Mouse (Mus musculus) layer of hippocampus, postnatal 36 days (tissue): ENCODE data around the gene Mybph. TPM values are rescaled to one million over a fixed set of nuclear protein-coding genes. Genes with fewer than 3 reads are reported as not detected.
A peak's percentile ranks its signal among the peaks of the same experiment; 100 is the strongest.

Experiments
- DNase-seq, 2 experiments: peaks; one replicate each; pipeline ENCODE4 v3.0.0; 2022
- total RNA-seq, 2 experiments: library from RNA; stranded (reverse); gene quantifications; 2 replicates each; pipeline ENCODE4 v1.2.3; 2021

Gene Mybph
- total RNA-seq, 2 experiments from 2014 or later: 0.28 to 0.30 TPM

DNA sequence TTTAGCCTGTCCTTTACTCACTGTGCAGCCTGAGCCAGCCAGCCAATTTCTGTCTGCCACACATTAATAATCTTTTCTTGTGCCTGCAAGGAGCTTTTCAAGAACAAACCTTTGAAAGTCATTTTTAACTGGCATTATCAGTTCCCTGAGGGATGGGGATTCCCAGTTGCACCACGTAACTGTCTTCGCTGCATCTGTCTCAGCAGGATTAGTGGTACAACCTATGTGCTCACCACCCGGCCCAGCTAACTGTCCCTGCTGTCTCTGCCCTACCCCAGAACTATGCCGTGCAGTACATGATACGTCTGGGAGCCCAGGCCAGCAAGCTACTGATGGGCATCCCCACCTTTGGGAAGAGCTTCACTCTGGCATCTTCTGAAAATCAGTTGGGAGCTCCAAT is 5.0 kb upstream of the Mybph start:
- no peak for DNase-seq

DNA sequence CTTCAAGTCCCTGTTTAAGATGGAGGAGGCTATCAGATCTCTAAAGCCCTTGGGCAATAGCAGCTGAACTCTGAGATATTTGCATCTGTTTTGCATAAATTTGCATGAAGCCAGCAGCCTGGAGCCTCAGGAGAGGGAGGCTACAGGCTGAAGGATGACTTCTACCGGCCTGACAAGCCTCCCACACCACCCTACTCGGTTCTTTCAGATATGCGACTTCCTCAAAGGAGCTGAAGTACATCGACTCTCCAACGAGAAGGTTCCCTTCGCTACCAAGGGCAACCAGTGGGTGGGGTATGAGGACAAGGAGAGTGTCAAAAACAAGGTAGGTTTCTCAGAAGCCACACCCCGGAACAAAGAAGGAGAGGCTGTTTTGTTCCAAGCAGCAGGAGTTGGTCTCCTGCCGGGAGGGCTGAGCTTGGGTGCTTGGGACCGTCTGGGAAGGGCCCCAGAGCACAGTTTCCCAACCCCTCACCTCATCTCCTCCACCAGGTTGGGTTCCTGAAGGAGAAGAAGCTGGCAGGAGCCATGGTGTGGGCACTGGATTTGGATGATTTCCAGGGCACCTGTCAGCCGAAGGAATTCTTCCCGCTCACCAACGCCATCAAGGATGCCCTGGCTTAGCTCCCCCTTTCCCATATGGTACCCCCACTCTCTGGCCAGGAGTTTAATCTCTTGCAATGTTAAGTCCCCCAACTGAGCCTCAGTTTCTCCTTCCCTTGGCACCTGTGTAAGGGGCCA is 4.1 kb upstream of the Mybph start:
- no peak for DNase-seq

- DNase-seq: no peak
These were observed 2.1 kb upstream of the Mybph start for GRCm38 (mm10) chr1:134191192-134191591.

GRCm38 (mm10) chr1:134192024-134192423 is 1.2 kb upstream of the Mybph start:
- DNase-seq: no peak

DNA sequence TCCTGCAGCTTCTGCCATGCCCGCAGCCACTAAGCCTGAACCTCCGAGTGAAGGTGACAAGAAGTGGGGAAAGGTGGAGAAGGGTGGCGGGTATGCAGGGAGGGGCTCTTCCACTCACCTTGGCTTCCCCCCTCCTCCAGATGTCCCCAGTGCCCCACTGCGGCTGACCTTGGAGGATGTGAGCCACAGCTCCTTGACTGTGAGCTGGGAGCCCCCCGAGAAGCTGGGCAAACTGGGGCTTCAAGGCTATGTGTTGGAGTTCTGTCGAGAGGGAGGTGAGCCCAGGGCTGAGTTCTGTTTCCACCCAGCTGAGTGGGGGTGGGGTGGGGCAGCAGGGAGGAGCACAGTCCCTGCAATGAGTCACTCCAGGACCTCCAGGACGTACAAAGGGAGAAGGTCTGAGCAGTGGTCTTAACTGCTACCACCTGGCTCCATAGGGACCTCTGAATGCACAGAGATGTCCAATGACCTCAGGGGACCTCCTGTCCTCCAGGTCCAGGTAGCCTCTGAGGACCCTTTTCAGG is 488 bp downstream of the Mybph start:
- no peak for DNase-seq

GRCm38 (mm10) chr1:134194298-134195022 is 1.2 kb downstream of the Mybph start:
- DNase-seq: no peak

- no peak for DNase-seq
These were observed 1.9 kb downstream of the Mybph start for GRCm38 (mm10) chr1:134195117-134195516.

GRCm38 (mm10) chr1:134195571-134195970 is 2.3 kb downstream of the Mybph start:
- no peak for DNase-seq

GRCm38 (mm10) chr1:134195979-134196378 is 2.7 kb downstream of the Mybph start:
- DNase-seq: no peak

- peak; percentile 76 to 82 for DNase-seq
These were observed 3.1 kb downstream of the Mybph start for GRCm38 (mm10) chr1:134196386-134196785.

- no peak for DNase-seq
These were observed 4.2 kb downstream of the Mybph start for GRCm38 (mm10) chr1:134197325-134197982.

DNA sequence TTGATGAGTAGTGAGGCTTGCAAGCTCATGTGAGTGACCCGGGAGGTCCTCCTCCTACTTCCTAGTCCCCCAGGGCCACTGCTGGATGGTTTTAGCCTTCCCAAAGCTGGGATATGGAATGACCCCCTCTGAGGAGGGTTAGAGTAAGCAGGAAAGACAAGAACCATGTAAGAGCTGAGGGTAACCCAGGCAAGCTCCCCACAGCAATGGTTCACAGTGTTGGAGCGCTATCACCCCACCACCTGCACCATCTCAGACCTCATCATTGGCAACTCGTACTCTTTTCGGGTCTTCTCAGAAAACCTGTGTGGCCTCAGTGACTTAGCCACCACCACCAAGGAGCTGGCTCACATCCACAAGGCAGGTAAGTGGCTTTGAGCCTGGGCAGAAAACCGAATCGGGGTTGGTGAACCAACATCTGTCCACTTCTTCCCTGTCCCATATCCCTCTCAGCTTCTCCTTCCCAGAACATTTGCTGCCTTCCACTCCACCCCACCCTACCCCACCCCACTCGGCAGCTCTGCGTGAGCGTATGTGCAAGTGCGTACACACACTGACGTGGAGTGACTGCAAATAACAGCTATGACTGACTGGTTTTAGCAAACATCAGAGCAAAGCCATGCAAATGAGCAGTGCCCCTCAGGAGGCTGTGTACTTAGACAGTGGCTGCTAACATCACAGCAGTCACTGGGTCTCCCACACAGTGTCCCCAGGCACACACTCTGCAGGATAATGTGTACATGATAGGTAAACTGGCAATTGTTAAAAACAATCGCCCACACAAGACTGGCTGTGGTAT is 5.1 kb downstream of the Mybph start:
- DNase-seq: no peak

GRCm38 (mm10) chr1:134200481-134200880 is 7.2 kb downstream of the Mybph start:
- DNase-seq: no peak

DNA sequence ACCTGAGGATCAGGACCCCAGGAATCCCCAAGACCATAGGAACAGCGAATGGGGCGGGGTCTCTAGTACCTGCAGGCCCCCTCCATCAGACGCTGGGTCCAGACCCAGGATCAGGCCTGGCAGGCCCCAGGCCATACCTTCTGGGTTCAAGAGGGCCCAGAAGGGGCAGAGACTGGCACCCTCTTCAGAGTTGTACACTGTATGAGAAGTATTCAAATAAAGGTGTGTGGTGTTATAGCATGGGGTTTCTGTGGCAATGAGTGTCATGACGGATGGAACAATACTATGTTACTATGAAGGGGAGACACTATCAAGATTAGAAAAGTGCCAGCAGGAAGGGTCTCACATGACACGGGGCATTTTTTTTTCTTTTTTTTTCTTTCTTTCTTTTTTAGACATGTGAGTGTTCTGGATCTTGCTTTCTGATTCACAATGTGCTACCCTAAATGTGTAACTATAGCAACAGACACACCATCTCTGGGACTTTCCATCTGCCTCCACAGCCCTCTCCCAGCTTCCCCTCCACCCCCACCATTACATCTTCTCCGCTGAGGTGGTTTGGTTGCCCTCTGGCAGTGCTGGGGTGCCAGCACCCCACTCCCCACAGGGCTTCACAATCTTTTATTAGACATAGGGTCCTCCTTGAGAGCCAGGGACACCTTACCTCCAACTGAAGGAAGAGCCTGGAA is 7.9 kb downstream of the Mybph start:
- peak in 1 of 2 experiments; percentile 62 for DNase-seq

GRCm38 (mm10) chr1:134201751-134202420 is 8.6 kb downstream of the Mybph start:
- DNase-seq: no peak

DNA sequence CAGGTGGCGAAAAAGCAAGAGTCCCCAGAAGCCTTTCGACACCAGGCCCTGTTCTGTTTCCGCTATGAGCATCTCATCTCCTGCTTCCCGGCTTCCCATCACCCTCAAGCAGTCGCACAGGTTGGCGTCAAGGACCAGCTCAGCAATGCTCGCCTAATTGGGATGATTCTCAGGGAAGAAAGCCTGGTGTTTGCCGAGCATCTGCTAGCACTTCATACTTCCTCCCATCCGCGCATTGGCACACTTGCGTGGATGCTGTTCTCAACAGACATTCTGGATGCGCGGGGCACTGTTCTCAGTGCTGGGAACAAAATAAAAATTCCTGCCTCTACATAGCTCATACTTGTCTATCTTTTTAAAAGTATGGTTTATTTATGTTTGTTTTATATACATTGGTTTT is 11.0 kb downstream of the Mybph start:
- DNase-seq: peak; percentile 55 to 62

GRCm38 (mm10) chr1:134205296-134206018 is 12.2 kb downstream of the Mybph start:
- DNase-seq: no peak

GRCm38 (mm10) chr1:134206085-134206484 is 12.8 kb downstream of the Mybph start:
- no peak for DNase-seq

DNA sequence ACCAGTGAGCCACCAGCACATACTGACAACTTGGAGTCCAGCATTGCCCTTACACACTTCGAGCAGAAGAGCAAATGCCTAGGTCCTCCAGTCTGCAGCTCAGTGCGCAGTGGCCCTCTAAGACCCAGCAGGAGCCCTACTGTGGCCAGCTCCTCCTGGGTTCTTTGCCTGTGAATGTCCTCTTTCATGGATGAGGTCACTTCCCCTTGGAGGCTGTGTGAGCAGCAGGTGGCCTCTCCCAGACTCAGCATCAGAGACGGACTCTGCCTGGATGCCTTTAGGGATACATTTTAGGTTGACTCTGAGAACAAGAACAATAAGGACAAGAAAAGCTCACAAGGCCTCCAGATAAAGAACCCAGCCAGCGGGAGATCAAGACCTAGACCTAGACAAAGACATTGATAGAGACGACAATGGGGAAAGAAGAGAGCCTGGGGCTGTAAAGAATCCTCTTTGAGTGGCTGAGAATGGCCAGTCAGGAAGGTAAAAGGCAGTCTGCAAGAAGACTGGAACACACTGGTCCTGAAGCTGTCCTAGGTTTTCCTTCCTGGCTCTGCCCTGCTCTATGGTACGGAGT is 17.0 kb downstream of the Mybph start:
- no peak for DNase-seq

GRCm38 (mm10) chr1:134211043-134211442 is 17.8 kb downstream of the Mybph start:
- DNase-seq: no peak
